Mouse (Mus musculus): ENCODE data around the gene Map3k9.

- TF ChIP-seq GATA1 (IDR thresholded peaks at IDR 0.05; ENCODE audit: borderline replicate concordance, low read length) (no peak), CTCF (IDR thresholded peaks at IDR 0.05; ENCODE audit: low read depth, low read length) (no peak), TAL1 (conservative IDR thresholded peaks at IDR 0.05; ENCODE audit: low read depth, low read length) (no peak), GATA2 (IDR thresholded peaks at IDR 0.05; ENCODE audit: borderline replicate concordance, low read depth, low read length) (no peak), POLR2AphosphoS5 (IDR thresholded peaks at IDR 0.05; ENCODE audit: insufficient replicate concordance, low read depth, low read length) (no peak)
Observed at GRCm38 (mm10) chr12:81816330-81817125, 35.6 kb upstream of the Map3k9 start.

All from G1E (cell line).